Mouse (Mus musculus) limb, embryonic 13.5 days (tissue): Measurements from ENCODE around the gene Slc25a53. TPM values are rescaled to one million over a fixed set of nuclear protein-coding genes. Genes with fewer than 3 reads are reported as not detected.
A peak's percentile ranks its signal among the peaks of the same experiment; 100 is the strongest.
"Not testable (repeated sequence)": the region's sequence is repeated elsewhere in the genome, so short reads cannot be mapped to it uniquely, and the experiment has no call there.

Experiments
- ATAC-seq: fragments of 200-750 bp; cut with Nextera tagmentation; 2 replicates; pipeline ENCODE4 v1.8.0; 2017; ENCODE audit warnings: low read depth, moderate number of reproducible peaks, moderate TSS enrichment; ENCODE audit not compliant: low FRiP score
- H3K27ac ChIP-seq: fragments of 300-500 bp; sonication (generic); 2 replicates; pipeline ENCODE4 v1.5.1; 2015; ENCODE audit warnings: inconsistent platforms, mild to moderate bottlenecking, moderate library complexity
- H3K27me3 ChIP-seq: fragments of 300-500 bp; sonication (generic); 2 replicates; pipeline ENCODE4 v1.6.1; 2015; ENCODE audit warnings: mild to moderate bottlenecking, inconsistent platforms
- H3K36me3 ChIP-seq: fragments of 300-500 bp; sonication (generic); 2 replicates; pipeline ENCODE4 v1.6.1; 2015; ENCODE audit warnings: inconsistent platforms, mild to moderate bottlenecking, moderate library complexity
- H3K4me1 ChIP-seq: fragments of 300-500 bp; sonication (generic); 2 replicates; pipeline ENCODE4 v1.6.1; 2015; ENCODE audit warnings: inconsistent platforms
- H3K4me2 ChIP-seq: fragments of 300-500 bp; sonication (generic); replicated peaks from 2 replicates; pipeline ENCODE4 v1.6.1; 2015; ENCODE audit warnings: inconsistent platforms, mild to moderate bottlenecking, moderate library complexity
- H3K4me3 ChIP-seq: fragments of 300-500 bp; sonication (generic); 2 replicates; pipeline ENCODE4 v1.5.1; 2015; ENCODE audit warnings: moderate library complexity, mild to moderate bottlenecking, inconsistent platforms
- H3K9ac ChIP-seq: fragments of 300-500 bp; sonication (generic); 2 replicates; pipeline ENCODE4 v1.6.1; 2015; ENCODE audit warnings: mild to moderate bottlenecking, inconsistent platforms
- H3K9me3 ChIP-seq: fragments of 300-500 bp; sonication (generic); 2 replicates; pipeline ENCODE4 v1.6.1; 2016; ENCODE audit warnings: inconsistent platforms
- WGBS: fragments of 180-500 bp; shearing (Covaris S2); methylation state at CpG from one replicate; pipeline ENCODE4 v1.1.7; 2015; 5-methylcytosine and 5-hydroxymethylcytosine counted together
- polyA plus RNA-seq: library from polyadenylated mRNA; unstranded; fragments of >200 nt; fragmentation: Nextera tagmentation; extraction: Ambion mirVana; gene quantifications from 2 replicates; pipeline ENCODE4 v1.2.1, GENCODE M21; 2015

Gene Slc25a53
- polyA plus RNA-seq, 1 experiment from 2014 or later = 12.4 TPM

- WGBS = 23% methylated on average over 13 of the region's 13 CpGs
- H3K27ac ChIP-seq, H3K4me1 ChIP-seq, H3K27me3 ChIP-seq, H3K9ac ChIP-seq, H3K36me3 ChIP-seq, H3K9me3 ChIP-seq: not testable (repeated sequence)
- H3K4me3 ChIP-seq = peak overlapping the region; percentile 42
- peak; percentile 98 for ATAC-seq
- H3K4me2 ChIP-seq = peak overlapping the region; percentile 54
Measured at GRCm38 (mm10) chrX:136957583-136958279, 80.4 kb downstream of the Slc25a53 start.

DNA sequence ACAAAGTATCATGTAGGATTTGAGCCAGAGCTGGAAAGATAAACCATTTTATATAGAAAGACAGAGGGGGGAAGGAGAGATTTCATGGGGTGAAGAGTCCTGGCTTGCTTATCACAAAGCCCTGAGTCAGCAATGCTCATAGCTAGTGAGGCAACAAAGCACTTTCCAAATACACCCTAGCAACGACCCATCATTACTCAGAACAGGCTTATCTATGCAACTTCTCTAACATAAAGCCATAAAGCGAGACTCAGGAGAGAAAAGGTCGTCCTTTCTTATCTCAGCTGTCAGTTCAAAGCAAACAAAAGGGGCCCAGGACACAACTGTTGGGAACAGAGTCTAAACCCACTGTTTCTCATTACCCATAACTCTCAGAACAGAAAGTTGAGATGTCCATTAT lies 100.1 kb downstream of the Slc25a53 start:
- no peaks in the 10 kb centered on the region for H3K4me1 ChIP-seq
- no peaks in the 10 kb centered on the region for H3K27me3 ChIP-seq
- WGBS = 24% methylated on average over 3 of the region's 3 CpGs
- H3K4me3 ChIP-seq = no peak overlapping the region
- H3K27ac ChIP-seq = no peak overlapping the region
- no peaks in the 10 kb centered on the region for H3K9me3 ChIP-seq
- ATAC-seq = no peak
- H3K9ac ChIP-seq = no peak overlapping the region
- no peak overlapping the region for H3K4me2 ChIP-seq
- no peaks in the 10 kb centered on the region for H3K36me3 ChIP-seq

Other genes with a start within 250 kb of the Slc25a53 start
- gene Plp1, start 215.6 kb downstream of the Slc25a53 start, polyA plus RNA-seq = 7.3 and 7.6 TPM in 2 replicates
- 0.22 and 0.46 TPM in 2 replicates for gene Rab9b, start 169.5 kb downstream of the Slc25a53 start, polyA plus RNA-seq
- gene H2bfm, start 111.0 kb downstream of the Slc25a53 start, polyA plus RNA-seq = not detected in 2 replicates
- gene Tmsb15b2, start 62.8 kb downstream of the Slc25a53 start, polyA plus RNA-seq = 76.7 and 90.3 TPM in 2 replicates
- 7.3 and 7.8 TPM in 2 replicates for gene Tmsb15l, start 61.4 kb downstream of the Slc25a53 start, polyA plus RNA-seq
- gene Tmsb15b1, start 61.4 kb downstream of the Slc25a53 start, polyA plus RNA-seq = 34.6 and 37.4 TPM in 2 replicates
- gene Zcchc18, start 45.1 kb downstream of the Slc25a53 start, polyA plus RNA-seq = 34.6 and 37.0 TPM in 2 replicates
- 8.7 and 9.4 TPM in 2 replicates for gene Fam199x, start 11.3 kb upstream of the Slc25a53 start, polyA plus RNA-seq
- gene Esx1, start 83.8 kb upstream of the Slc25a53 start, polyA plus RNA-seq = not detected in 2 replicates